In the genomic region with DNA sequence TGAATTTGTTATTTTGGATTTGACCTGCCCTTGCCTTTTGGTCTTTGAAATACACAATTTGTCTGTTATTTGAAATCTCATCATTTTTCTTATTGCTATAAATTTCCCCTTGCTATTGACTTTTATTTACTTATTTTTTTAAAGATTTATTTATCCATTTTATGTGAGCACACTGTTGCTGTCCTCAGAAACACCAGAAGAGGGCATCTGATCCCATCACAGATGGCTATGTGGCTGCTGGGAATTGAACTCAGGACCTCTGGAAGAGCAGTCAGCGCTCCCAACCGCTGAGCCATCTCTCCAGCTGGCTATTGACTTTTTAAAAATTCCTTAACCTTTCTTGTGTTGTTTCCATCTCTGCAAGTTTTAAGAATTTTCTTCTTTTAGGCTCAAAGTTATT, we compare ENCODE assay signal across 21 mouse cellular contexts. TPM values are rescaled to one million over a fixed set of nuclear protein-coding genes. Genes with fewer than 3 reads are reported as not detected.
DNase-seq lines count a peak whose midpoint lies in the region; ATAC-seq and TF ChIP-seq lines count a peak whose summit lies in the region.
"Had no signal": no experiment of that assay in that cellular context is flagged by ENCODE, and none has a peak within 500 bp of the region (broad histone marks: within the 10 kb centered on the region; RNA-seq: fewer than 3 reads in every experiment).

No protein-coding gene starts in this region.

- H3K9ac ChIP-seq in liver, embryonic 14.5 days (replicated peaks) = no peak overlapping the region
- no peak overlapping the region for H3K9ac ChIP-seq in liver, embryonic 12.5 days
- H3K9ac ChIP-seq in CH12.LX (ENCODE audit: insufficient read depth, low read depth) = no peak overlapping the region
- H3K9ac ChIP-seq in intestine, embryonic 15.5 days = no peak overlapping the region
- H3K9ac ChIP-seq: forebrain, embryonic 13.5 days; forebrain, postnatal 0 days; heart, embryonic 13.5 days; hindbrain, embryonic 15.5 days had no signal

- H3K79me2 ChIP-seq in CH12.LX (replicated peaks; ENCODE audit: control insufficient read depth, extremely low read depth, insufficient read depth, poor library complexity, severe bottlenecking) = no peaks in the 10 kb centered on the region

- TF ChIP-seq CTCF in liver, embryonic 14.5 days (IDR thresholded peaks at IDR 0.05; ENCODE audit: low read depth) = 0 out of 2 replicates have a peak, but pooled peaks have one; percentile 5
- peak in 1 of 2 experiments; percentile 42; a peak in 2 of 4 replicates for TF ChIP-seq CTCF in CH12.LX (conservative IDR thresholded peaks at IDR 0.05 in 1 of 2, IDR thresholded peaks at IDR 0.05 in 1 of 2; ENCODE audit: low read depth in 2 of 2, low read length in 2 of 2)

- no peak for ATAC-seq in liver, embryonic 14.5 days (ENCODE audit: insufficient read depth)
- ATAC-seq in liver, embryonic 12.5 days = no peak
- ATAC-seq in intestine, embryonic 15.5 days = no peak
- ATAC-seq: forebrain, embryonic 13.5 days; forebrain, postnatal 0 days had no signal

- 71% methylated on average over 2 of the region's 2 CpGs for WGBS in liver, embryonic 14.5 days (ENCODE audit: insufficient replicate concordance)
- 68% methylated on average over 2 of the region's 2 CpGs for WGBS in liver, embryonic 12.5 days (ENCODE audit: insufficient replicate concordance)
- WGBS in intestine, embryonic 15.5 days = 89% methylated on average over 2 of the region's 2 CpGs

- H3K4me2 ChIP-seq in liver, embryonic 14.5 days (ENCODE audit: low read depth) = no peak overlapping the region
- no peak overlapping the region for H3K4me2 ChIP-seq in liver, embryonic 12.5 days
- H3K4me2 ChIP-seq in CH12.LX (ENCODE audit: insufficient read depth, low read depth, poor library complexity, severe bottlenecking) = no peak overlapping the region
- no peak overlapping the region for H3K4me2 ChIP-seq in intestine, embryonic 15.5 days (replicated peaks)
- H3K4me2 ChIP-seq: forebrain, embryonic 13.5 days; heart, embryonic 13.5 days; hindbrain, embryonic 15.5 days had no signal

- no peaks in the 10 kb centered on the region for H3K36me3 ChIP-seq in liver, embryonic 14.5 days (replicated peaks; ENCODE audit: control insufficient read depth, insufficient read depth, low read depth)
- H3K36me3 ChIP-seq in liver, embryonic 12.5 days = no peaks in the 10 kb centered on the region
- H3K36me3 ChIP-seq in CH12.LX (replicated peaks in 1 of 2; ENCODE audit: control insufficient read depth in 1 of 2, insufficient read depth in 1 of 2, low read length in 1 of 2) = no peaks in the 10 kb centered on the region
- no peaks in the 10 kb centered on the region for H3K36me3 ChIP-seq in intestine, embryonic 15.5 days
- H3K36me3 ChIP-seq: embryonic facial prominence, embryonic 10.5 days; G1E; heart, embryonic 13.5 days; hindbrain, embryonic 15.5 days had no signal

- no peaks in the 10 kb centered on the region for H3K9me3 ChIP-seq in liver, embryonic 14.5 days (ENCODE audit: control insufficient read depth, low read length)
- H3K9me3 ChIP-seq in liver, embryonic 12.5 days (replicated peaks) = no peaks in the 10 kb centered on the region
- H3K9me3 ChIP-seq in CH12.LX (replicated peaks; ENCODE audit: low read length) = no peaks in the 10 kb centered on the region
- H3K9me3 ChIP-seq in intestine, embryonic 15.5 days = no peaks in the 10 kb centered on the region
- H3K9me3 ChIP-seq: embryonic facial prominence, embryonic 10.5 days; forebrain, embryonic 13.5 days; G1E; heart, embryonic 13.5 days; hindbrain, embryonic 15.5 days had no signal

- dilution Hi-C loops in CH12.LX (cut with MboI; ENCODE audit: extremely low pct_ligation_motif_present, extremely low pct_unique_long_range_greater_than_20kb, low sequenced_read_pairs) = no loop called here

- no peak; the same call in none of the 2 replicates for TF ChIP-seq RAD21 in CH12.LX (IDR thresholded peaks at IDR 0.05; ENCODE audit: low read depth, low read length)

- in situ Hi-C loops in CH12.LX (cut with MboI; ENCODE audit: low pct_ligation_motif_present, low pct_unique_long_range_greater_than_20kb, low sequenced_read_pairs) = no loop called here

- no peak overlapping the region for H3K27ac ChIP-seq in liver, embryonic 14.5 days
- H3K27ac ChIP-seq in liver, embryonic 12.5 days = no peak overlapping the region
- no peak overlapping the region for H3K27ac ChIP-seq in CH12.LX (ENCODE audit: insufficient read depth, low read depth)
- H3K27ac ChIP-seq in intestine, embryonic 15.5 days = no peak overlapping the region
- H3K27ac ChIP-seq: embryonic facial prominence, embryonic 10.5 days; forebrain, embryonic 13.5 days; heart, embryonic 13.5 days; hindbrain, embryonic 15.5 days had no signal

- H3K27me3 ChIP-seq in liver, embryonic 14.5 days (ENCODE audit: control insufficient read depth, insufficient read depth, low read length) = peaks cover 24% of the 10 kb centered on the region
- peaks cover 47% of the 10 kb centered on the region for H3K27me3 ChIP-seq in liver, embryonic 12.5 days (replicated peaks)
- peaks cover 17% of the 10 kb centered on the region for H3K27me3 ChIP-seq in CH12.LX (replicated peaks)
- H3K27me3 ChIP-seq in intestine, embryonic 15.5 days (replicated peaks) = no peaks in the 10 kb centered on the region; the same call in 1 of the 2 replicates
- H3K27me3 ChIP-seq: hindbrain, embryonic 15.5 days had no signal

- DNase-seq in liver, embryonic 14.5 days (ENCODE audit: low read depth in 3 of 3, low spot score in 3 of 3) = no peak
- no peak for DNase-seq in CH12.LX (ENCODE audit: extremely low read depth)
- DNase-seq in ZHBTc4 (ENCODE audit: low read depth, low spot score) = peak; percentile 13
- no peak for DNase-seq in right cerebral cortex, adult 18-20 months
- DNase-seq: adrenal gland, adult 2 months; adrenal gland, postnatal 25 days; cerebellum, adult 18-20 months; cerebellum, postnatal 10 days; forebrain, postnatal 0 days; gastrocnemius, postnatal 14 days; heart, postnatal 36 days had no signal

- no peak for TF ChIP-seq POLR2A in CH12.LX (IDR thresholded peaks at IDR 0.05; ENCODE audit: low read depth, low read length)

- no peak for TF ChIP-seq EP300 in liver, embryonic 14.5 days (IDR thresholded peaks at IDR 0.05; ENCODE audit: low read depth)
- no peak for TF ChIP-seq EP300 in CH12.LX (IDR thresholded peaks at IDR 0.05; ENCODE audit: low read length)

- H3K4me1 ChIP-seq in liver, embryonic 14.5 days (replicated peaks; ENCODE audit: control insufficient read depth in 2 of 2, insufficient read depth in 2 of 2, low read length in 1 of 2) = no peaks in the 10 kb centered on the region
- no peaks in the 10 kb centered on the region for H3K4me1 ChIP-seq in liver, embryonic 12.5 days
- no peaks in the 10 kb centered on the region for H3K4me1 ChIP-seq in CH12.LX (ENCODE audit: control insufficient read depth in 1 of 2, insufficient read depth in 2 of 2)
- peaks cover 4% of the 10 kb centered on the region for H3K4me1 ChIP-seq in intestine, embryonic 15.5 days (replicated peaks)

- H3K4me3 ChIP-seq in liver, embryonic 14.5 days (ENCODE audit: insufficient read depth in 1 of 2, low read depth in 2 of 2, low read length in 2 of 2) = no peak overlapping the region
- H3K4me3 ChIP-seq in liver, embryonic 12.5 days = no peak overlapping the region
- no peak overlapping the region for H3K4me3 ChIP-seq in CH12.LX (replicated peaks in 1 of 3; ENCODE audit: low read depth in 2 of 3, low read length in 2 of 3, poor library complexity in 1 of 3)
- no peak overlapping the region for H3K4me3 ChIP-seq in intestine, embryonic 15.5 days (replicated peaks)
- H3K4me3 ChIP-seq: embryonic facial prominence, embryonic 10.5 days; forebrain, embryonic 13.5 days; heart, embryonic 13.5 days; hindbrain, embryonic 15.5 days had no signal

TF ChIP-seq in CH12.LX, 34 proteins besides CTCF, POLR2A, EP300 and RAD21:
- TF ChIP-seq SMC3 (IDR thresholded peaks at IDR 0.05; ENCODE audit: low read depth, low read length) (peak; percentile 37), MYC (IDR thresholded peaks at IDR 0.05; ENCODE audit: low read depth, low read length) (no peak)
TF ChIP-seq in CH12.LX: peak in this region for 1.

RNA-seq across cellular contexts. Expression of a gene that starts 2.2 kb away (rescaled TPM):
- polyA plus RNA-seq in liver, embryonic 14.5 days (2012; rRNA removed) = not detected in 2 replicates
- polyA plus RNA-seq in liver, embryonic 14.5 days (2014; fragmentation: Nextera tagmentation; extraction: Ambion mirVana) = not detected in 2 replicates
- 0.12 TPM in 1 of 2 replicates, not detected in the other for polyA plus RNA-seq in liver, embryonic 12.5 days (2016; fragmentation: Nextera tagmentation; extraction: Ambion mirVana)
- total RNA-seq in CH12.LX (2012; rRNA removed) = not detected in 2 replicates
- total RNA-seq in CH12.LX (2014; rRNA removed) = not detected in 2 replicates
- not detected in 2 replicates for polyA plus RNA-seq in CH12.LX (2012; ENCODE audit: insufficient read length, low read depth)
- polyA plus RNA-seq in intestine, embryonic 15.5 days (2015; fragmentation: Nextera tagmentation; extraction: Ambion mirVana) = 0.21 and 0.32 TPM in 2 replicates
- total RNA-seq: adrenal gland, adult 2 months; adrenal gland, postnatal 25 days; gastrocnemius, adult 18-20 months; gastrocnemius, postnatal 14 days; heart, adult 8-10 months; heart, postnatal 36 days had no signal
- polyA plus RNA-seq: adrenal gland, adult 2 months; G1E; gonadal fat pad, adult 2 months had no signal

RNA-seq across cellular contexts. Expression of a gene that starts 11.5 kb away (rescaled TPM):
- 0.36 and 0.45 TPM in 2 replicates for polyA plus RNA-seq in liver, embryonic 14.5 days (2012; rRNA removed)
- polyA plus RNA-seq in liver, embryonic 14.5 days (2014; fragmentation: Nextera tagmentation; extraction: Ambion mirVana) = 0.76 and 1.2 TPM in 2 replicates
- 0.85 and 0.89 TPM in 2 replicates for polyA plus RNA-seq in liver, embryonic 12.5 days (2016; fragmentation: Nextera tagmentation; extraction: Ambion mirVana)
- total RNA-seq in CH12.LX (2012; rRNA removed) = 8.0 and 11.2 TPM in 2 replicates
- total RNA-seq in CH12.LX (2014; rRNA removed) = 8.5 and 9.8 TPM in 2 replicates
- 5.1 and 5.7 TPM in 2 replicates for polyA plus RNA-seq in CH12.LX (2012; ENCODE audit: insufficient read length, low read depth)
- 12.8 and 13.8 TPM in 2 replicates for polyA plus RNA-seq in intestine, embryonic 15.5 days (2015; fragmentation: Nextera tagmentation; extraction: Ambion mirVana)
- total RNA-seq: gastrocnemius, adult 18-20 months; heart, postnatal 36 days had no signal

RNA-seq across cellular contexts. Expression of a gene that starts 30.6 kb away (rescaled TPM):
- 14.0 and 21.9 TPM in 2 replicates for polyA plus RNA-seq in liver, embryonic 14.5 days (2012; rRNA removed)
- 26.2 and 28.3 TPM in 2 replicates for polyA plus RNA-seq in liver, embryonic 14.5 days (2014; fragmentation: Nextera tagmentation; extraction: Ambion mirVana)
- 37.7 and 40.8 TPM in 2 replicates for polyA plus RNA-seq in liver, embryonic 12.5 days (2016; fragmentation: Nextera tagmentation; extraction: Ambion mirVana)
- total RNA-seq in CH12.LX (2012; rRNA removed) (27.7 and 31.3 TPM in 2 replicates), CH12.LX (2014; rRNA removed) (27.9 and 33.0 TPM in 2 replicates)
- polyA plus RNA-seq in CH12.LX (2012; ENCODE audit: insufficient read length, low read depth) = 38.3 and 40.6 TPM in 2 replicates
- 182 and 201 TPM in 2 replicates for polyA plus RNA-seq in intestine, embryonic 15.5 days (2015; fragmentation: Nextera tagmentation; extraction: Ambion mirVana)

RNA-seq across cellular contexts. Expression of a gene that starts 30.6 kb away (rescaled TPM):
- polyA plus RNA-seq in liver, embryonic 14.5 days (2012; rRNA removed) = 0.65 and 0.75 TPM in 2 replicates
- polyA plus RNA-seq in liver, embryonic 14.5 days (2014; fragmentation: Nextera tagmentation; extraction: Ambion mirVana) = 0.10 and 0.67 TPM in 2 replicates
- 0.35 and 0.69 TPM in 2 replicates for polyA plus RNA-seq in liver, embryonic 12.5 days (2016; fragmentation: Nextera tagmentation; extraction: Ambion mirVana)
- total RNA-seq in CH12.LX (2012; rRNA removed) (4.7 and 6.7 TPM in 2 replicates), CH12.LX (2014; rRNA removed) (7.4 and 8.6 TPM in 2 replicates)
- polyA plus RNA-seq in CH12.LX (2012; ENCODE audit: insufficient read length, low read depth) = 14.7 and 15.9 TPM in 2 replicates
- polyA plus RNA-seq in intestine, embryonic 15.5 days (2015; fragmentation: Nextera tagmentation; extraction: Ambion mirVana) = 0.40 and 0.69 TPM in 2 replicates
